Mouse (Mus musculus): ENCODE measurements around the gene Brsk1.

DNA sequence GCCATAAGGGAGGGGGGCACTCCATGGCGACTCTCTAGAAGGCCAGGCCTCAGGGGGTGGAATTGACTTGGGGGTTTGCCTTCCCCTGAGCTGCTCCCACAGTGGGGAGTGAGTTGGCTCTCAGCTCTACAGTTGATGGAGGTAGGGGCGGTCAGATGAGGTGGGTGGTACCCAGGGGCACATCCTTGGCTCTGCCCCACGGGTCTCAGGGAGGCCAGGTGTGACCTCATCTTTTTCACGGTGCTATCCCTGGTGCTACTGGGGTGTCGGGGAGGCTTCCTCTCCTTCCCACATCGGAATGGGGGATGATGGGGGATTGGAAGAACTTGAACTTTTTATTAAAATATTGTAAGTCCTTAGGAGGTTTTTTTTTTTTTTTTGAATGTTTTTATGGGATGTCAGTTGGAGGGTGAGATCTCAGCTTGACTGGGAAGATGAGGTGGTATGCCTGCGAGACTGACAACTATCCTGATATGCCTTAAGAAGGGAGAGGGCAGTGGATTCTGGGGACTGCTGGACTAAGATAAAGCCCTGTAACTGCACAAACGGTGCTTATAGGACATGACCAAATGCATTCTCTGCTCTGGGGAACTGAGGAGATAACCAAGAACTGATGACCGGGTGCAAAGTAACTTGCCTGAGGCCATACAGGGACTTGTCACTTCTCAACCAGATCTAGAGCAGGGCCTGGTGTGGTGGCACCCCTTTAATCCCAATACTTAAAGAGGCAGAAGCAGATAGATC, 56.9 kb downstream of the Brsk1 start:
- TF ChIP-seq POU5F1 (IDR thresholded peaks at IDR 0.05; ENCODE audit: borderline replicate concordance, low read length) = no peak
- TF ChIP-seq CTCF (conservative IDR thresholded peaks at IDR 0.05; ENCODE audit: low read length) = no peak
- no peak for TF ChIP-seq NANOG (IDR thresholded peaks at IDR 0.05; ENCODE audit: borderline replicate concordance, low read length)
